Mouse (Mus musculus): ENCODE measurements around the gene Pcif1. TPM values are rescaled to one million over a fixed set of nuclear protein-coding genes. Genes with fewer than 3 reads are reported as not detected.

Gene Pcif1
- total RNA-seq, 1 experiment from 2014 or later: 23.4 TPM

DNA sequence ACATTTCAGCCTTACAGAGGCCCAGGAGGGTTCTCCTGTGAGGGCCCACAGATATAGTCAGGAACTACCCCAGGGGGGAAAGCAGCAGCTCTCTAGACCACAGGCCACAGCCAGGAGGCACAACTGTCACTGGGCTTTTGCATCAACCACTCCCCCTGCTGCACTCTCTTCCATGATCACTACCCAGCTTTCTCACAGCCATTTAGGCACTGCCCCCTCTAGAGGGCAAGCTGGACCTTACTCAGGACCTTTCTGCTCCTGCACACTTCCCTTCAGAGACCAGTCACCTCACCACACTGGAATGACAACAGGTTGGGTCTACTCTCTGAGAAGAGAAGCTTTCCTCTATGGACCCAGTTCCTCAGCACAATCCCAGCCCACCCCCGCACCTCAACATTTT is 30.4 kb downstream of the Pcif1 start:
- peak; percentile 28 to 37; a peak in 1 of 4 replicates for ATAC-seq (replicated peaks in 1 of 2; ENCODE audit: insufficient read depth in 1 of 2, low FRiP score in 2 of 2, low TSS enrichment in 1 of 2, low read depth in 1 of 2, poor library complexity in 2 of 2, severe bottlenecking in 2 of 2)

DNA sequence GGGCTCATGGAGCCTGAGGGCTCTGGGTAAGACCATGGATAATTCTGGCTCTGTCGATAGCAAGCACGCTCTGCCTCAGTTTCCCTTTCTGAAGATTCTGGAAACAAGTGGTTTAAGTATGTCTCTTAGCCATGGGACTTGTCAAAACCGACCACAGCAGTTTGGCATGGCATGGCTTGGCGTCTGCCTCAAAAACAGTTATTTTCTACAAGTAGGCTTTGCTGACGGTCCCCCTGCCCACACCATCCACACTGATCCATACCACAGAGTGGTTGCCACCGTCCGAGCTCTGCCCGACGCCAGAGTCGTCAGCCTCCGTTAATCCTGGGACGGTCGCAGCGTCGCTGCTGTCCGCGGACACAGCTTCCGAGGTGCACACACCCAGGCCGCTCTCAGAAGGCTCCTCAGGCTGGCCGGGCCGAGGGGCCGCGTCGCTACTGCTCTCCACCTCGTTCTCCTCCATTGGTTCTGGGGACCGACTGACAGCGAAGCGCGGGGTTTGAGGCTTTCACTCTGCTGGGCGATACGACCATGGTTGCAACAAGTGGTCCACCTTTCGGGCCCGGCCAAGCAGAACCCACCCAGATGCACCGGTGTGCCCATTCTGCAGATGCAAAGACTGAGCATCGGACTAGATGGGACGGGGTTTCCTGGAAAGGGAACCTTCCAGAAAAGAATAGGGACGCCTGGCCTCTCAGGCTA is 31.4 kb downstream of the Pcif1 start:
- ATAC-seq (replicated peaks in 1 of 2; ENCODE audit: insufficient read depth in 1 of 2, low FRiP score in 2 of 2, low TSS enrichment in 1 of 2, low read depth in 1 of 2, poor library complexity in 2 of 2, severe bottlenecking in 2 of 2): peak in 1 of 2 experiments; percentile 3; a peak in 1 of 4 replicates

GRCm38 (mm10) chr2:164911086-164912048 is 32.3 kb downstream of the Pcif1 start, which contains the start of gene Zfp335:
TSS of gene Zfp335 (minus strand) at chr2:164911757.
- peak; percentile 65 to 67 for ATAC-seq (replicated peaks in 1 of 2; ENCODE audit: insufficient read depth in 1 of 2, low FRiP score in 2 of 2, low TSS enrichment in 1 of 2, low read depth in 1 of 2, poor library complexity in 2 of 2, severe bottlenecking in 2 of 2)

DNA sequence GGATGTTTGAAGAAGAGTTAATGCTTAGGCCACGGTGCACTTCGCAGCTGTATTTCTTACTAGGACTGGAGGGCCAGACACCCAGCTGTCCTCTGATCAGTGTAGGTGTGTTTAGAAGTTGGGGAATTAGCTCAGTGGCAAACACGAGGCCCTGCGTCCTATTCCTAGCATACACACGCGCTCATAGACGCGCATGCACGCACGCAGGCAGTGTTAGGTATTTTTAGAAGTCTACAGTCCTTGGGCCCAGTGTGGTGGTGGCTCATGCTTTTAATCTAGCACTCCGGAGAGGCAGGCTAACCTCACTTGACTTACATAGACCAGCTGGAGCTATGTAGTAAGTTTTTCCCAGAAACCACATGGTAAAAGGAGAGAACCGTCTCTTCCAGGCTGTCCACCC is 33.0 kb downstream of the Pcif1 start:
- ATAC-seq (replicated peaks in 1 of 2; ENCODE audit: insufficient read depth in 1 of 2, low FRiP score in 2 of 2, low TSS enrichment in 1 of 2, low read depth in 1 of 2, poor library complexity in 2 of 2, severe bottlenecking in 2 of 2): no peak

DNA sequence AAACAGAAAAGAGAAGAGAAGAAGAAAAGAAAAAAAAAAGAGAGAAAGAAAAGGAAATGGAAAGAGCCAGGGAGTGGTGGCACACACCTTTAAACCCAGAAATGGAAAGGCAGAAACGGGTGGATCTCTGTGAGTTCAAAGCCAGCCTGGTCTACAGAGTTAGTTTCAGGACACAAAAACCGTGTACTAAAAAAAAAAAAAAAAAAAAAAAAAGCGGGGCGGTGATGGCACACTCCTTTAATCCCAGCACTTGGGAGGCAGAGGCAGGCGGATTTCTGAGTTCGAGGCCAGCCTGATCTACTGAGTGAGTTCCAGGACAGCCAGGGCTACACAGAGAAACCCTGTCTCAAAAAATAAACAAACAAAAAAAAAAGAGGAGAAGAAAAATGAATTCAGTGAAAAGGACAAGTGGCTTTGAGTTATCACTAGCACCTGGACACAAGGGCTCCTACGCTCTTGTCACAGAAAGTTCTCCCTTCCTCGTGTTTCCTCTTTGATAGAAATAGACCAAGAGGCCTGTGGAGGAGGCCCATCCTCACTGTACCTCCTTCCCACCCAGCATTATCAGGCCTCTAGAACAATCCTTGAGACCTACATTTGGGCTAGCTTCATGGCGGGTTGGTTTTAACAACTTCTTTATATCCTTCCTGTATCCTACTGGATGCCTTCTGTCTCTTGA is 33.8 kb downstream of the Pcif1 start:
- no peak for ATAC-seq (replicated peaks in 1 of 2; ENCODE audit: insufficient read depth in 1 of 2, low FRiP score in 2 of 2, low TSS enrichment in 1 of 2, low read depth in 1 of 2, poor library complexity in 2 of 2, severe bottlenecking in 2 of 2)

GRCm38 (mm10) chr2:164913428-164913786 is 34.3 kb downstream of the Pcif1 start:
- ATAC-seq (replicated peaks in 1 of 2; ENCODE audit: insufficient read depth in 1 of 2, low FRiP score in 2 of 2, low TSS enrichment in 1 of 2, low read depth in 1 of 2, poor library complexity in 2 of 2, severe bottlenecking in 2 of 2): peak; percentile 63 to 70

DNA sequence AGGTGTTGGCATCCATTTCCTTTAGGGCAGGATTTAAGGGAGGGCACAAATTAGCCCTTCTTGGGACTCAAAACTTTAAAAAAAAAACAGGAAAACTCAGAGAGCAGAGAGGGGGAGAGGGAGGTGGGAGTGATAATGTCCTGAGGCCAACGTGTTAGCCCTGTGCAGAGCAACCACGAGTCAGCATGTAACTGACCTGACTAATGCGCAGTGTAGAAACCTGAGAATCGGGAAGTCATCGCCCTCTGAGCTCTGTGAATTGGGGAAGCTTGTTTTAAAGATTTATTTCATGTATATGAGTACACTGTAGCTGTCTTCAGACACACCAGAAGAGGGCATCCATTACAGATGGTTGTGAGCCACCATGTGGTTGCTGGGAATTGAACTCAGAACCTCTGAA is 37.7 kb downstream of the Pcif1 start:
- ATAC-seq (replicated peaks in 1 of 2; ENCODE audit: insufficient read depth in 1 of 2, low FRiP score in 2 of 2, low TSS enrichment in 1 of 2, low read depth in 1 of 2, poor library complexity in 2 of 2, severe bottlenecking in 2 of 2): no peak; a peak in 1 of 4 replicates

GRCm38 (mm10) chr2:164917371-164917770 is 38.3 kb downstream of the Pcif1 start:
- ATAC-seq (replicated peaks in 1 of 2; ENCODE audit: insufficient read depth in 1 of 2, low FRiP score in 2 of 2, low TSS enrichment in 1 of 2, low read depth in 1 of 2, poor library complexity in 2 of 2, severe bottlenecking in 2 of 2): no peak

- no peak for ATAC-seq (replicated peaks in 1 of 2; ENCODE audit: insufficient read depth in 1 of 2, low FRiP score in 2 of 2, low TSS enrichment in 1 of 2, low read depth in 1 of 2, poor library complexity in 2 of 2, severe bottlenecking in 2 of 2)
Measured at GRCm38 (mm10) chr2:164918325-164918724, 39.2 kb downstream of the Pcif1 start.

- ATAC-seq (replicated peaks in 1 of 2; ENCODE audit: insufficient read depth in 1 of 2, low FRiP score in 2 of 2, low TSS enrichment in 1 of 2, low read depth in 1 of 2, poor library complexity in 2 of 2, severe bottlenecking in 2 of 2): no peak
Measured at GRCm38 (mm10) chr2:164921984-164922383, 42.9 kb downstream of the Pcif1 start.

GRCm38 (mm10) chr2:164923291-164923690 is 44.2 kb downstream of the Pcif1 start:
- ATAC-seq (replicated peaks in 1 of 2; ENCODE audit: insufficient read depth in 1 of 2, low FRiP score in 2 of 2, low TSS enrichment in 1 of 2, low read depth in 1 of 2, poor library complexity in 2 of 2, severe bottlenecking in 2 of 2): no peak

GRCm38 (mm10) chr2:164924100-164924857 is 45.2 kb downstream of the Pcif1 start:
- ATAC-seq (replicated peaks in 1 of 2; ENCODE audit: insufficient read depth in 1 of 2, low FRiP score in 2 of 2, low TSS enrichment in 1 of 2, low read depth in 1 of 2, poor library complexity in 2 of 2, severe bottlenecking in 2 of 2): peak; percentile 88 to 93

DNA sequence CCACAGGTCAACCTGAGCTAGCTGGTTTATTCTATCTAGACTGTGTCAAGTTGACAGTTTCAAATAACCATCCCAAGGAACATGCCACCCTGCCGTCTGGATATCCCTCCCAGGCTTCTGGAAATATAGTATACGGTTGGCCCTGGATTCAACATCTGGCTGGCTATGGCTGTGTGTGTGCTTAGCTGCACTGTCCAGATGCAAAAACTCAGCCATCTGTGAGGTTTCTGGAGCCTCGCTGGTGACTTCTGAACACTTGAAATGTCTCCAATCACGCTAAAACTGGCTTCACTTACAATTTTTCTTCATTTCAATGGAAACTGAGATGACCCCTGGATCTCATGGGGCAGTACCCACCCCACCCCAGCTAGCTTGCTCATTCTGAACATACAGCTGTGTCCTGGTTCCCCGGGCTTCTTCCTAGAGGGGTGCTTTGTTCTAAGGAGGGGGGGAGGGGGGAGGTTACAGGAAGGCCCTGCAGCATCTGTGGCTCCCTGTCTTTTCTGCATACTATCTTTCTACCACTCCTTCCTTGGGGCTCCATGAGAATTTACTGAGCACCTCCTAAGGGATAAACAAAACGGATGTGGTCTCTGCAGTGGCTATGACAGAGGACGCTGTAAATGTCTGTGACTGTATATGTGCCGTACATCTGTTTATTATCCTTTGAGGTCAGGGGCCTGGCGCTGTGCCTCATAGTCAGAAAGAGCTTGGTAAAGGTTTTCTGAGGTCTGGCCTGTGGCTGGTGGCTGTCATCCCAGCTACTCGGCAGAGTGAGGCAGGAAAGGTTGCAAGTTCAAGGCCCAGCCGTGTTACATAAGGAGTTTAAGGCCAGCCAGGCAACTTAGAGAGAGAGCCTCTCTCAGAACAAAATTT is 51.8 kb downstream of the Pcif1 start:
- no peak for ATAC-seq (replicated peaks in 1 of 2; ENCODE audit: insufficient read depth in 1 of 2, low FRiP score in 2 of 2, low TSS enrichment in 1 of 2, low read depth in 1 of 2, poor library complexity in 2 of 2, severe bottlenecking in 2 of 2)

DNA sequence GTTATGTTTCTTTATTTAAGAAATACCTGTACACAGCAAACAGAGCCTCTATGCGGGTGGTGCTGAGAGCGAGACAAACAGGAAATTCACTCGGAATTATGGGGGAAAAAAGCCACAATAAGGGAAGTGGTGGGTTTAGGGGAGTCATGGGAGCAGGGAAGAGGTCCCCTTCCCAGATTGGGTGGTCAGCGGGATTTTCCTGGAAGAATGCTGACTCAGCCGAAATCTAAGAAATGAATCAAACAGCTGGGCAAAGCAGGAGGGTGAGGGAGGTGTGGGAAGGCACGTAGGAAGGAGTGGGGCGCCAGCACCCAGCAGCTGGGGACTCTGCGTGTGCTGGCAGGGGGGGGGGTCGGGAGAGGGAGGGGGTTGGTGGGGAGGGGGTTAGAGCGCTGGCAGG is 54.4 kb downstream of the Pcif1 start:
- no peak for ATAC-seq (replicated peaks in 1 of 2; ENCODE audit: insufficient read depth in 1 of 2, low FRiP score in 2 of 2, low TSS enrichment in 1 of 2, low read depth in 1 of 2, poor library complexity in 2 of 2, severe bottlenecking in 2 of 2)

GRCm38 (mm10) chr2:164935991-164936390 is 56.9 kb downstream of the Pcif1 start:
- ATAC-seq (replicated peaks in 1 of 2; ENCODE audit: insufficient read depth in 1 of 2, low FRiP score in 2 of 2, low TSS enrichment in 1 of 2, low read depth in 1 of 2, poor library complexity in 2 of 2, severe bottlenecking in 2 of 2): no peak

Data from hematopoietic stem cell, adult 5-6 weeks (primary cell).